Comparison of ENCODE assay signal across 26 mouse cellular contexts in the genomic region with DNA sequence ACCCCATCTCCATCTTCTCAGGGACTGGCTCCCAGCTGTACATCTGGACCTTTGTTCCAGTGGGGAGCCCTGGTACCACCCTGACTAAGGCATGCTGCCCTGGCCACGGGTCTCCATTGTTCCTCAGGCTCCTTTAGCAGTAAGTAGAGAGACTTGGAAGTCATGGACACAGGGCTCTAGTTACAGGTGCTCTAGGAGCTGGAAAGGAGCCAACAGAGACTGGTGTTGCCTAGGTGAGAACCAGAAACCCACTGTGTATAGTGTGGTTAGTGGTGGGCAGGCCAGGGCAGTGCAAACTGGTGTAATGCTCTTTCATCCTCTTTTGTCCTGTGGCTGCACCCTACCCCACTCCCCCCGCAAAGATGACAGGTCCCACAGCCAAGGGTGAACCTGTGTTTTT. TPM values are rescaled to one million over a fixed set of nuclear protein-coding genes. Genes with fewer than 3 reads are reported as not detected.
"Had no signal": no experiment of that assay in that cellular context is flagged by ENCODE, and none has a peak within 500 bp of the region (broad histone marks: within the 10 kb centered on the region; RNA-seq: fewer than 3 reads in every experiment).

No protein-coding gene starts in this region.

- H3K9me3 ChIP-seq: heart, embryonic 13.5 days; heart, embryonic 15.5 days; hindbrain, embryonic 15.5 days; kidney, embryonic 15.5 days; limb, embryonic 10.5 days; limb, embryonic 12.5 days; liver, embryonic 13.5 days; liver, embryonic 15.5 days had no signal

- H3K27ac ChIP-seq: heart, adult 2 months; heart, embryonic 13.5 days; heart, embryonic 15.5 days; hindbrain, embryonic 15.5 days; hindbrain, postnatal 0 days; kidney, embryonic 15.5 days; kidney, postnatal 0 days; limb, embryonic 10.5 days; limb, embryonic 12.5 days; liver, embryonic 13.5 days; liver, embryonic 15.5 days had no signal

- H3K4me3 ChIP-seq: heart, adult 2 months; heart, embryonic 13.5 days; heart, embryonic 15.5 days; hindbrain, embryonic 15.5 days; kidney, embryonic 15.5 days; limb, embryonic 10.5 days; limb, embryonic 12.5 days; liver, embryonic 13.5 days; liver, embryonic 15.5 days had no signal

- DNase-seq: gastrocnemius, postnatal 14 days; gastrocnemius, postnatal 36 days; heart, adult 11 months; heart, adult 2 months; heart, postnatal 14 days; heart, postnatal 36 days; kidney, adult 11 months; kidney, adult 2 months; kidney, adult 9 months; kidney, postnatal 14 days; kidney, postnatal 36 days; liver; liver, embryonic 13.5 days had no signal

- H3K4me1 ChIP-seq: heart, embryonic 13.5 days; heart, embryonic 15.5 days; hindbrain, embryonic 15.5 days; limb, embryonic 10.5 days; limb, embryonic 12.5 days; liver, embryonic 13.5 days; liver, embryonic 15.5 days had no signal

- H3K27me3 ChIP-seq: heart, embryonic 13.5 days; heart, embryonic 15.5 days; hindbrain, embryonic 15.5 days; kidney, embryonic 15.5 days; limb, embryonic 12.5 days; liver, embryonic 13.5 days; liver, embryonic 15.5 days had no signal

- H3K9ac ChIP-seq: heart, embryonic 13.5 days; heart, embryonic 15.5 days; hindbrain, embryonic 15.5 days; kidney, embryonic 15.5 days; limb, embryonic 12.5 days; liver, embryonic 13.5 days; liver, embryonic 15.5 days had no signal

- H3K36me3 ChIP-seq: heart, embryonic 13.5 days; heart, embryonic 15.5 days; kidney, embryonic 15.5 days; limb, embryonic 10.5 days; limb, embryonic 12.5 days; liver, embryonic 13.5 days; liver, embryonic 15.5 days had no signal

- ATAC-seq: hindbrain, postnatal 0 days; intestine, embryonic 16.5 days had no signal

- H3K4me2 ChIP-seq: heart, embryonic 11.5 days; heart, embryonic 13.5 days; heart, embryonic 15.5 days; hindbrain, embryonic 15.5 days; kidney, embryonic 15.5 days; limb, embryonic 12.5 days; liver, embryonic 11.5 days; liver, embryonic 13.5 days; liver, embryonic 15.5 days had no signal

RNA-seq across cellular contexts. Expression of a gene that starts 41.6 kb away (rescaled TPM):
- total RNA-seq: hematopoietic stem cell, adult 5-6 weeks had no signal
